Comparison of ENCODE assay signal across 8 mouse cellular contexts in the genomic region with DNA sequence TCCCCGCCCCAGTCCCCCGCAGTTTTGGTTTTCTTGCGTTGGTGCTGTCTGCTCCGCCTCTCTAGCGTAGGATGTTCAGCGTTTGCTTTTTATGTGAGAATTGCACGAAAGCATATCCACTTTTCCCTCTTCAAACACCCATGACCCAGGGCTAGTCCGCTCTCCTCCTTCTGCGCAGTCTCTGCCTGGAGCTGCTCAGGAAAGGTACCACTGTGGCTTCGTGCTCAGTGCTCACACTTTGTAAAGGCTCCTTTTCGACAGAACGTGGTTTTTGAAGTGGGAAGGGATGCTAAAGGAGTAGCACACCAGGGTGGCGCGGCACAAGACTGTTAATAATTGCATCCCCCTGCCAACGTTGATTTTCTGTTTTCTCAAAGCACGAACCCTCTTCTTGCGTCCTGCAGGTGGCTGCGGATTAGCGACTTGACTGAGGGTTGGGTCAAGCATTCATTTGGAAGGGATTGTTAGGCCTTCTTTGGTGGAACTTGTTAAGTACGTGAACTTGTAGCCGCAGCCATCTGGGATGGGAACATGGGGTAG. TPM values are rescaled to one million over a fixed set of nuclear protein-coding genes. Genes with fewer than 3 reads are reported as not detected.
DNase-seq lines count a peak whose midpoint lies in the region; ATAC-seq and TF ChIP-seq lines count a peak whose summit lies in the region.

No protein-coding gene starts in this region.

- H3K4me2 ChIP-seq in heart, embryonic 11.5 days: peak overlapping the region; percentile 84
- peak overlapping the region; percentile 73 for H3K4me2 ChIP-seq in heart, postnatal 0 days (ENCODE audit: low read depth, low read length)

- ATAC-seq in heart, embryonic 11.5 days (replicated peaks; ENCODE audit: insufficient number of reproducible peaks, low FRiP score, low TSS enrichment): no peak
- ATAC-seq in heart, postnatal 0 days (ENCODE audit: insufficient read depth, low read depth): peak; percentile 3
- ATAC-seq in megakaryocyte progenitor cell, adult 5-6 weeks (replicated peaks; ENCODE audit: poor library complexity): peak; percentile 2; the same call in 1 of the 2 replicates

- under 1% methylated on average over 21 of the region's 21 CpGs for WGBS in heart, embryonic 11.5 days (ENCODE audit: insufficient replicate concordance)
- 1% methylated on average over 21 of the region's 21 CpGs for WGBS in heart, postnatal 0 days

- peaks cover 13% of the 10 kb centered on the region for H3K4me1 ChIP-seq in heart, embryonic 11.5 days (ENCODE audit: control insufficient read depth, insufficient read depth, low read length)
- H3K4me1 ChIP-seq in heart, postnatal 0 days (ENCODE audit: control insufficient read depth, insufficient read depth): peaks cover 16% of the 10 kb centered on the region; the same call in 1 of the 2 replicates

- no peak for TF ChIP-seq EP300 in heart, postnatal 0 days (IDR thresholded peaks at IDR 0.05; ENCODE audit: low read depth)

- no peak for TF ChIP-seq CTCF in heart, postnatal 0 days (IDR thresholded peaks at IDR 0.05; ENCODE audit: low read depth)

- H3K9ac ChIP-seq in heart, embryonic 11.5 days (ENCODE audit: low read depth, low read length): peak overlapping the region; percentile 91
- H3K9ac ChIP-seq in heart, postnatal 0 days (replicated peaks; ENCODE audit: low read depth, low read length): peak overlapping the region; percentile 81

- no peaks in the 10 kb centered on the region for H3K27me3 ChIP-seq in heart, embryonic 11.5 days (ENCODE audit: control insufficient read depth, insufficient read depth, low read length)
- no peaks in the 10 kb centered on the region for H3K27me3 ChIP-seq in heart, postnatal 0 days (ENCODE audit: control insufficient read depth, insufficient read depth, low read length)

- peak overlapping the region; percentile 80 for H3K4me3 ChIP-seq in heart, embryonic 11.5 days (ENCODE audit: low read depth, low read length)
- peak overlapping the region; percentile 75 for H3K4me3 ChIP-seq in heart, postnatal 0 days (ENCODE audit: low read depth, low read length)

- no peaks in the 10 kb centered on the region for H3K9me3 ChIP-seq in heart, embryonic 11.5 days (replicated peaks; ENCODE audit: control insufficient read depth, low read length)
- no peaks in the 10 kb centered on the region for H3K9me3 ChIP-seq in heart, postnatal 0 days (replicated peaks; ENCODE audit: control insufficient read depth, low read length)

- peak overlapping the region; percentile 99 for H3K27ac ChIP-seq in heart, embryonic 11.5 days (ENCODE audit: low read depth, low read length)
- H3K27ac ChIP-seq in heart, postnatal 0 days (ENCODE audit: low read depth): peak overlapping the region; percentile 98

- no peak for DNase-seq in heart, adult 8-10 months (ENCODE audit: low spot score)
- DNase-seq in MEL-GATA-1-ER (ENCODE audit: extremely low read depth, low read depth): peak; percentile 75
- DNase-seq in heart, postnatal 0 days (ENCODE audit: low spot score): no peak
- DNase-seq in cerebellum, postnatal 14 days: no peak
- no peak for DNase-seq in retina, postnatal 1 day
- DNase-seq in cerebellum, adult 11 months: no peak

- no peaks in the 10 kb centered on the region for H3K36me3 ChIP-seq in heart, embryonic 11.5 days (ENCODE audit: control insufficient read depth, insufficient read depth, low read length)
- peaks cover 15% of the 10 kb centered on the region for H3K36me3 ChIP-seq in heart, postnatal 0 days (replicated peaks; ENCODE audit: control insufficient read depth, insufficient read depth, low read length)

RNA-seq across cellular contexts. Expression of a gene that starts 0.3 kb away (rescaled TPM):
- 70.6 and 84.1 TPM in 2 replicates for polyA plus RNA-seq in heart, embryonic 11.5 days (2014; fragmentation: Nextera tagmentation; extraction: Ambion mirVana)
- 10 to 100 TPM; 59.0 to 88.1 (median 74.3) TPM for total RNA-seq in heart, adult 8-10 months (2022)
- total RNA-seq in heart, postnatal 0 days (2014; rRNA removed; ENCODE audit: low replicate concordance): 29.7 and 85.4 TPM in 2 replicates
- 104 and 108 TPM in 2 replicates for polyA plus RNA-seq in heart, postnatal 0 days (2015; fragmentation: Nextera tagmentation; extraction: Ambion mirVana)
- 54.5 and 55.9 TPM in 2 replicates for total RNA-seq in megakaryocyte progenitor cell, adult 5-6 weeks (2015)
- total RNA-seq in megakaryocyte progenitor cell, adult 5-6 weeks (2017): 32.6 and 35.1 TPM in 2 replicates

RNA-seq across cellular contexts. Expression of a gene that starts 0.7 kb away (rescaled TPM):
- polyA plus RNA-seq in heart, embryonic 11.5 days (2014; fragmentation: Nextera tagmentation; extraction: Ambion mirVana): 34.5 and 36.2 TPM in 2 replicates
- total RNA-seq in heart, adult 8-10 months (2022): 10 to 100 TPM; 22.3 to 26.7 (median 24.4) TPM
- total RNA-seq in heart, postnatal 0 days (2014; rRNA removed; ENCODE audit: low replicate concordance): 14.0 and 15.7 TPM in 2 replicates
- 34.6 and 35.8 TPM in 2 replicates for polyA plus RNA-seq in heart, postnatal 0 days (2015; fragmentation: Nextera tagmentation; extraction: Ambion mirVana)
- total RNA-seq in megakaryocyte progenitor cell, adult 5-6 weeks (2015): 38.3 and 38.9 TPM in 2 replicates
- 27.8 and 33.2 TPM in 2 replicates for total RNA-seq in megakaryocyte progenitor cell, adult 5-6 weeks (2017)

RNA-seq across cellular contexts. Expression of a gene that starts 51.6 kb away (rescaled TPM):
- 1.9 and 3.4 TPM in 2 replicates for polyA plus RNA-seq in heart, embryonic 11.5 days (2014; fragmentation: Nextera tagmentation; extraction: Ambion mirVana)
- total RNA-seq in heart, adult 8-10 months (2022): 10 to 100 TPM; 22.1 to 74.4 (median 55.6) TPM
- 30.3 and 35.6 TPM in 2 replicates for total RNA-seq in heart, postnatal 0 days (2014; rRNA removed; ENCODE audit: low replicate concordance)
- 17.0 and 17.4 TPM in 2 replicates for polyA plus RNA-seq in heart, postnatal 0 days (2015; fragmentation: Nextera tagmentation; extraction: Ambion mirVana)
- 0.37 and 2.4 TPM in 2 replicates for total RNA-seq in megakaryocyte progenitor cell, adult 5-6 weeks (2015)
- total RNA-seq in megakaryocyte progenitor cell, adult 5-6 weeks (2017): 0.41 and 0.42 TPM in 2 replicates
